Mouse (Mus musculus): ENCODE measurements around the gene Acaca. TPM values are rescaled to one million over a fixed set of nuclear protein-coding genes. Genes with fewer than 3 reads are reported as not detected.
"Not testable (repeated sequence)": the region's sequence is repeated elsewhere in the genome, so short reads cannot be mapped to it uniquely, and the experiment has no call there.

Acaca gene
- total RNA-seq, 1 experiment from 2014 or later: 14.3 TPM

DNA sequence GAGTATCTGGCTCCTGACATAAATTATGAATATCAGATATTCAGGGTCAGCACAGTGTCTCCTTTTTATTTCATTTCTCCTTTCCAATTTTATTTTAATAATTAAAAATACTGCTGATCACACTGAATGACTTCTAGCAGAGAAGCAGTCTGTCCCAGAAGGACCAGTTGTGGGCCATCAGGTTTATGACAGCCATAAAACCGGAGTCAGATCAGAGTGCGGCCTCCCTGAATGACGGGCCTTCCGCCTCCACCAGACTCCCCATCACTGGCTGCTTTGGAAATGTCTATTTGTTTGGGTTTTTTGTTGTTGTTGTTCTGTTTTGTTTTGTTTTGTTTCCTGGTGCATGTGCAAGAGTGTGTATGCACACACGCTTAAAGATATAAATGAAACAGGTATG, 232.1 kb downstream of the Acaca start:
- ATAC-seq (replicated peaks; ENCODE audit: insufficient number of reproducible peaks, low FRiP score, low TSS enrichment, poor library complexity, severe bottlenecking): no peak

DNA sequence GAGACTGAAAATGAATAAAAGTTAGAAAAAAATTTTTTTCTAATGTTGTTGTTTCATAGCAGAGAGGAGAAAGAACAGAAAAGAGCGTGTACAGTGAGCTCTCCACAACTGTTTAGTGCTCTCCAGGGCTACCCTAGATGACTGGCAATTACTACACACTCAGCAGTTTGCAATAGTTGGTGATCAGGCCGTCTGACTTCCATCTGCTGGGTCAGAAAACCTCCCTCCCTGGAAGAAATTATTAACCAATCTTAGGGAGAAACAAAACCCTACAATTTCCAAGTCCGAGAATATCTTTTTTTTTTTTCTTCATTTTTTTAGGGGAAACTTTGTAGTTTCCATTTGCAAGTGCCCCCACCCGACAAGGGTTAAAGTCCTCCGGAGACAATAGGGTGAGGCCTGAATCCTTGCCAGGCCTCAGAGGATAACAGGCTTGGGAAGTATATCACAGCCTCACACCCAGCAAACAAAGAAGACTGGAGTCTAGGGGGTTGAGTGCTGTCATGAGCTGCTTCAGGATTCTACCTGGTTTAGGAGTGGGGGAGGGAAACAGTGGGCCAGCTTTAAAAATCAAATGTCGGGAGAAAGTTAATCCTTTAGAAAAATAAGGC, 233.3 kb downstream of the Acaca start:
- ATAC-seq (replicated peaks; ENCODE audit: insufficient number of reproducible peaks, low FRiP score, low TSS enrichment, poor library complexity, severe bottlenecking): no peak

DNA sequence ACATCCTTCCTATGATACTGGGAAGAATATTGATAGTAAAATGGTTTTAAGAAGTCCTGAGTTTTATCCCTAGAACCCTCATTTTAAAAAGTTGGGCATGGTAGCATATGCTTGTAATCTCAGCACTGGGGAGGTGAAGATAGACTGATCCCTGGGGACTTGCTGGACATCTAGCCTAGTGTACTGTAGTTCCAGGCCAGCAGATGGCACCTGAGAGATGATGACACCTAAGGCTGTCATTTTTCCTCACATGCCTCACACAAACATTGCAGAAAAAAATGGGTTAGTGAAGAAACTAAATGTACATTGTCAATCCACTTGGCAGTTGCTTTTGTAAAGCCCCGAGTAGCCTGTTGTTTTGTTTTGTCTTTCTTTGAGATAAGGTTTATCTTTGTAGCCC, 235.8 kb downstream of the Acaca start:
- no peak for ATAC-seq (replicated peaks; ENCODE audit: insufficient number of reproducible peaks, low FRiP score, low TSS enrichment, poor library complexity, severe bottlenecking)

DNA sequence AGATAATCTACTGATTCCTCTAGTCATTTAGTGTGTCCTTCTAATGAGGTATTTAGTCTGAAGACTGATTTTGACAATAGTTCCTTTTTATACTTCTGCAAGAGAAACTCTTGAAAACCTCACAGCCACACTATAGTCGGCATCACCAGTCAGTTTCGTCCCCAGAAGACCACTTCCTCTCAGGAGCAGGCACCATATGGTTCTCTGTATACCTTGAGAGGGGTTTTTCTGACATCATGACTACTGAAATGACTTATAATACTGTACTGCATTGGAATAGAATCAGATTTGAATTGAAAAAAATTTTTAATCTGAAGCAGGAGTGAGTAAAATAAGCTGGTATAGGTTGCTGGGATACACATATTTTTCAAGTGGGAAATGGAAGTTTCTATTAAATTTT, 239.4 kb downstream of the Acaca start:
- ATAC-seq (replicated peaks; ENCODE audit: insufficient number of reproducible peaks, low FRiP score, low TSS enrichment, poor library complexity, severe bottlenecking): no peak

DNA sequence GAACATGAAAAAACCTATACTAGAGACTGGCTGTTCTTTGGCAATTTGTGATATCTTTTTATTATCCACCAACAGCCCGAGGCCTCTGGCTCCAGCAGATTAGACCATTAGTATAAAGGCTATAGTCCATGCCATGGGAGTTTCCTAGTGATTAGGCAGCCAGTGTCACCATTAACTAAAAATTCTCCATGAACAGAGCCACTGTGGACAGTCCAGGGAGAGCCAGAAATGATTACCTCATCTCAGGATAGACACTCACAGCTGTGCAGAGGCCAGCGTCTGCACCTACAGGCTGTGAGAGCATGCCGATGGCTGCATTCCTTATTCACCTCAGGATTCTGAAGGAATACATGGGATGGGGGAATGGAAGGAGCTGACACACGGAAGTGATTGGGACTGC, 243.7 kb downstream of the Acaca start:
- ATAC-seq (replicated peaks; ENCODE audit: insufficient number of reproducible peaks, low FRiP score, low TSS enrichment, poor library complexity, severe bottlenecking): no peak

DNA sequence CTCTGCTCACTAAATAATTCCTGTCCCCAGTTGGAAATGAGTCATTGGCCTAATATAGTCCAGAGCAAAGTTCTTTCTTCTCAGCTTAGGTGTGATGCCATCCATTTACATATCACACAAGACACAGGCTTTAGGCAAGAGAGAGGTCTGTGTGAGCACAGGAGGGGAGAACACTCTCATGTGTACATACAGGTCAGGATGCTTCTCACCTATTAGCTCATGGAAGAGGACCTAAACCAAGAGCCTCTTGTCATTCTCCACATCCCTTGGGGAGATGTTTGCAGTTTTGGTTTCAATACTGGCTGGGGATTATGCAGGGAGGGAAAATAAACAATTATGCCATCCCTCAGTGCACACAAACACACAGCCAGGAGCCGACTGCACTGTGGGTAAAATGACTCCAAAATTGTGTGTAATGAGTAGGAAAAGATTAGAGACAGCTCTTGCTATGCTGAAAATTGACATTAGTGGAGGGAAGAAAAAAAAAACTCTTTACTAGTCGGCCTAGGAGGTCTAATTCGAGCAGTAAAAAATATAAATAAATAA, 246.6 kb downstream of the Acaca start:
- no peak for ATAC-seq (replicated peaks; ENCODE audit: insufficient number of reproducible peaks, low FRiP score, low TSS enrichment, poor library complexity, severe bottlenecking)

DNA sequence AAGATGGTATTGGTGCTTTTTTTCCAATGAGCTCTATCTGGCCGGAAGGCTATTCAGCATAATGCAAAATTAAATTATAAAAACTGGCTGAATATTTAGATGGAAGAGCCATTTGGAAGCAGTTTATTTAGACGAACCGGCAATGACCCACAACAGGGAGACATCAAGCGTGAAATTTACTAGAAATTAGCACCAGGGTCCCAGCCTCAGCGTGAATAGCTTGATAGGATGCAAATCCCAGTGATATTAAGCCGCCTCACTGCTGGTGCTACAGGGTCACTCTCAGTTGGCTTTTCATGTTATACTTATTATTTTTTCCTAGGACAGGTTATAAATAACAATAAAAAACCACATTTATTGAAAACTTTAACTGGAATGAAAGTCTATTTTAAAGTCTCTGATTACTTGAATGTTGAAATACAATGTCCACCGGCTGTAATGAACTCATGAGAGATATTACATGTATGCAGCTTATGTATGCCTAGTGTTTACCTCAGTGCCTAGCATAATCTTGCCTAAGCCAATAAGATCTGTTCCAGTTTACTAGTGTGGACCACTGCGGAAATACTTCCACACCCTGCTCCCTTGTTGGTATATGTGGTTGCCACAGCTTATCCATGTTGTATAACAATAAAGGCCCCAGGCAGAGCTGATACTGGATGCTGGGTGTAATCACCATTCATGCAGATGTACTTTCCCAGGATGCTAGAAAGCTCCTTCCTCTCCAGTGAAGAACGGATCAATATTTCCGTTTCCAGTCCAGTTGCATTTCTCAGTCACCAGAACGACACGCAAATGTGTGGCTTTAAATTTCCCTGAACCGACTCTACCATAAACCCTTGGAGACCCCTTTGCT, 247.3 kb downstream of the Acaca start:
- no peak for ATAC-seq (replicated peaks; ENCODE audit: insufficient number of reproducible peaks, low FRiP score, low TSS enrichment, poor library complexity, severe bottlenecking)

DNA sequence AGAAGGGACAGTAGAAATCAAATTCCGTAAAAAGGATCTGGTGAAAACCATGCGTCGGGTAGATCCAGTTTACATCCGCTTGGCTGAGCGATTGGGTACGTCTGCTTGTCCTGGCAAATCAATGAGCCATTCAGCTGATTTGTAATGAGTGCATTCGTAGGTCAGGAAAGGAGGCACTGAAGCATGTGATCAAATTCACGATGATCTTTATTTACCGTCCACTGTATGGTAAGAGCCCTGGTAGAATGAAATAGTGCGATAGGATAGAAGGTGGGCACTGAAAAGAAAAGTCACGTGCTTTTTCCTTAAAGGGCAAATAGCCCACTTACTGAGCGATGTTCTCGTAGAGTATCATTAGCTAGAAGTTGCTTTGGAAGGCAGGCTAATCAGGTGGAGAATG, 253.0 kb downstream of the Acaca start:
- ATAC-seq (replicated peaks; ENCODE audit: insufficient number of reproducible peaks, low FRiP score, low TSS enrichment, poor library complexity, severe bottlenecking): no peak

DNA sequence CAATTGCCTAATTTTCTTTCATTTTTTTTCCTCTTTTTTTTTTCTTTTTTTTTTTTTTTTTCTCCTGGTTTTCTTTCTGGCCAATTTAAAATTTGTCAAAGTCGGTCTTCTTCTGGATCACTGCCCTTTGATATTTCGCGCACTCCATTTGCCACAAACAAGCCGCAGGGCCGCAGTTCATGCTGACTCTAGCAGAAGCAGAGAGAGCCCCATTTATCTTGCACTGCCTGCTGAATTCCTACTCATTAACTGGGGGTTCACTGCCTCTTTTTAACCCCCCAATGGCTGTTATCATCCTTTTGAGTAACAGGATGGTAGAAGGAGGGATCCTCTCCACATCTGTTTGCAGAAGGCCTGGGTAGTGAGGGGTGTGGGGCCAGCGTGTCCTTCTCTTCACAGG, 254.4 kb downstream of the Acaca start:
- ATAC-seq (replicated peaks; ENCODE audit: insufficient number of reproducible peaks, low FRiP score, low TSS enrichment, poor library complexity, severe bottlenecking): no peak

DNA sequence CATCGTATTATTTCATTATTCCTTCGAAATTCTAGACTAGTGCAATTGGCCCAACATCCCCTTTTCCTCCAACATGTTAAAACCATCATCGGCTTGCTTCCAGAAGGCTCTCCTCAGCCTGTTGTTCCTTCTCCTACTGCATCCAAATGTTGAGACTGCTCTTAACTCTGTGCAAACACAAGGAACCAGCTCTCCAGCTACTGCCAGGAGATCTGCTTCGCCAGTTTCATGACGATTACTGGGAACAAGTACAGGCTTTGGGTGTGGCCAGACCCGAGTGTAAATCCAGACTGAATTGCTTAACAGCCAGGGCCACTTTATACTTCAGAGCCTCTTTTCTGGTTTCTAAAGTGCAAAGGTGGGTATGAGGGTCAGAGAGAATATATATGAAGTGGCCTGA, 259.9 kb downstream of the Acaca start:
- no peak for ATAC-seq (replicated peaks; ENCODE audit: insufficient number of reproducible peaks, low FRiP score, low TSS enrichment, poor library complexity, severe bottlenecking)

DNA sequence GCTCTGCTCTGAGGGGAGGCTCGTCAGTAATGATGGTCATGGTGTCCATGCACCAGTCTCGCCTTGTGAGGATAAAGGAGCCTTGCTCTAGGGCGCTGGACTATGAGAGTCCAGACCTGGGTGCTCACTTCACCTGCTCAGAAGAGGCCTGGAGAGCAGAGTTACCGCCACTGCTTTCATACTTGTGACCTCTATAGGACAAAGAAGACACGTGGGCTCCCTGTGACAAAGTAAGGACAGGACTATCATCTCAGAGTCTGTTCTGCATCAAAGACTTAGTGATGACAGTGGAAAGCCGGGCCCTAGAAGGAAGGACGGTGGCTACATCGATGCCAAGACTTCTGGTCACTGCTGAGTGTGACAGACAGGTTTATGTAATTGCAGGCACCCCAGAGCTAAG, 261.7 kb downstream of the Acaca start:
- ATAC-seq (replicated peaks; ENCODE audit: insufficient number of reproducible peaks, low FRiP score, low TSS enrichment, poor library complexity, severe bottlenecking): no peak

DNA sequence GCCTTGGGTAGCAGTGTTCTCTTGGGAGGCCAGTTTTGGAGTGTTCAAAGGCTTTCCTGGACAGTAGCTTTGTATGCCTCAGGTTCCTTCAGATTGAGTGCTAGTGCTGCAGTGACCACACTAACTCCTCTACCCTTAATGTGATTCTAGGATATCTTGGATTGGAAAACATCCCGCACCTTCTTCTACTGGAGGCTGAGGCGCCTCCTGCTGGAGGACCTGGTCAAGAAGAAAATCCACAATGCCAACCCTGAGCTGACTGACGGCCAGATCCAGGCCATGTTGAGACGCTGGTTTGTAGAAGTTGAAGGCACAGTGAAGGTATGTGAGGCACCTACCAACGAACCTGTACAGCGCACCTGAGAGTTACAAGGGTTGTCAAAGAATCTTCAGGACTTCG, 262.6 kb downstream of the Acaca start:
- ATAC-seq (replicated peaks; ENCODE audit: insufficient number of reproducible peaks, low FRiP score, low TSS enrichment, poor library complexity, severe bottlenecking): not testable (repeated sequence)

DNA sequence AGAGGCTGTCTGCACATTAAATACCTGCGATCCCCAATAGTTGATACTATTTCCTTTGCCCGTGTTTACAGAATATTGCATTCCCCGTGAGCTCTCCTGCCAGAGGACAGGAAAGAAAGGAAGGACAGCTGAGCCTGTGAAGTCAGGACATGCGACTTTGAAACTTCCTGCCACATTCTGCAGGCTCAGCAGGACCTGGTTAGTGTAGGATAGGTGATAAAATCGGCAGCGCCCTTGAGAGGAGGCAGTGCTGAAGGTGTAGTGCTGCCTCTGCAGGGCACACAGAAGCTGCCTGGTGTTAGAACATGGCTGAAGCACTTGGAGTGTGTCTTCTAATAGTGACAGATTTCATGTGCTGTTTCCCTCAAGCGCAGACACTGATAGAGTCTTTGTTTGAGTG, 264.1 kb downstream of the Acaca start:
- ATAC-seq (replicated peaks; ENCODE audit: insufficient number of reproducible peaks, low FRiP score, low TSS enrichment, poor library complexity, severe bottlenecking): no peak

DNA sequence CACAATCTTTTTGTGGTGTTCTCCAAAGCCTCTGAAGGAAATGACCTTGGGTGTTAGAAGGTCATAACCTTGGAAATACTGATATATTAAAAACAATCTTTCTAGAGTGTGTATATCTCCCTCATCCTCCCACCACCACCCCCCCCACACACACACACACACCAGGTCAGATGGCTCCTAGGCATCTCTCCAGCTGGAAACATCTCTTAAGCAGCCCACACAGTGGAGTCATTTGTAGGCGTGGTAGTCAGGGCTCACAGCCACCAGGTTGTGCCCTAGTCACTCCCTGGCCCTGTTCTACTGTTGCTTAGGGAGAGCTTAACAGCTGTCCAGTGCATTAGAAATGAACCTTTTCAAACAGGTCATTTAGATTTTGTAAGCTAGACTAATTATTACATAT, 265.5 kb downstream of the Acaca start:
- no peak for ATAC-seq (replicated peaks; ENCODE audit: insufficient number of reproducible peaks, low FRiP score, low TSS enrichment, poor library complexity, severe bottlenecking)

DNA sequence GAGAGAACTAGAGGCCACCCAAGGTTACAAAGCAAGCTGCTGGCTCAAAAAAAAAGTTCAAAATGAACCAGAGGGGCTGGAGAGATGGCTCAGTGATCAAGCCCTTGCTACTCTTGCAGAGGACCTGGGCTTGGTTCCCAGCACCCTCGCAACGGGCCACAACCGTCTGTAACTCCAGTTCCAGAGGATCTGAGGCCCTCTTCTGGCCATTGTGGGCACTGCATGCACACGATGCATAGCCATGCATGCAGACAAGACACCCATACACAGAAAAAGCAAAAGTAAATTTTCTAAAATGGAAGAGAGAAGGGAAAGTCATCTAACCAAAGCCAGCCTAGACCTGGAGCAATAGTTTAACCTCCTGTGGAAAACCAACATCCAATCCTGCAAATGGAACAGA, 277.3 kb downstream of the Acaca start:
- ATAC-seq (replicated peaks; ENCODE audit: insufficient number of reproducible peaks, low FRiP score, low TSS enrichment, poor library complexity, severe bottlenecking): no peak

DNA sequence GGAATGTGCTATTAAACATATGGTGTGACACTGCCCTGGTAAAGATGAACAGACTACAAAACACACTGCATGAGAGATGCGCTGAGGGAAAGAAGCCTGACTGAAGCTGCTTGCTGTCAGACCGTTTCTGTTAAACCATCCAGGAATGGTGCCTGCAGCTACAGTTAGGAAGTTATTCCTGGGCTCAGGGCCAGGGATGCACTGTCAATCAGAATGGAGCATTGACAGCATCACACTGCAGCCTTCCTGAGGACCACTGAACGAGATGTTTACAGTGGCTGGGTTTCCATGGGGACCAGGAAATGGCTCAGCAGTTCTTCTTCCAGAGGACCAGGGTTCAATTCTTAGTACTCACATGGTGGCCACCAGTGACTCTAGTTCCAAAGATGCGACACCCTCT, 280.9 kb downstream of the Acaca start:
- ATAC-seq (replicated peaks; ENCODE audit: insufficient number of reproducible peaks, low FRiP score, low TSS enrichment, poor library complexity, severe bottlenecking): no peak

DNA sequence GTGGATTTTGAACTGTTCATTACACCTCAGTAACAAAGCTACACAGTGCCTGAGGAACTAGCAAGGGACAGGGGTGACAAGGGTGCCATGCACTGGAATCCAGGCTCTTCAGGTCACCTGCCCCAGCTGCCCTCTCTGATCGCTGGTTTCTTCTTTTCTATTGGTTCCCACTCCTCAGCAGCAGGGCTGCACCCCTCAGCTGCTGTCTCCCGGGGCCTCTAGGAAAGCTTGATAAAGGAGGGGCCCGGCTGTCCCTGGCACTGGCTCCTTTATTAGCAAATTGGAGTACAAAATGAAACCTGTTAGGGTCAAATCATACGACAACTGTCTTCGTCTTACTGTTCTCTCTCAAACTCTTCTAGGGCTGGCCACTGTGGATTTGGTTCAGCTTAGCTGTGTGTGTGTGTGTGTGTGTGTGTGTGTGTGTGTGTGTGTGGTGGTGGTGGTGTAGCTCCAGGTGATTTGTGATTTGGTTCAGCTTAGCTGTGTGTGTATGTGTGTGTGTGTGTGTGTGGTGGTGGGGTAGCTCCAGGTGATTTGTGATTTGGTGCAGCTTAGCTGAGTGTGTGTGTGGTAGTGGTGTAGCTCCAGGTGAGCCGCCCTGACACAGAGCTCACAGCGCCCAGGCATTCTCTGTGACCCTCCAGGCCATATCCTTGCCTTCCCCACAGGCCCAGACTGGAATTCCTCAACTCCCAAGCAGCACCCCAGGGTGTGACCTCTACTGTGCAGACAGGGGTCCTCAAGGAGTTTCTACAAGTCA, 281.6 kb downstream of the Acaca start:
- ATAC-seq (replicated peaks; ENCODE audit: insufficient number of reproducible peaks, low FRiP score, low TSS enrichment, poor library complexity, severe bottlenecking): no peak

DNA sequence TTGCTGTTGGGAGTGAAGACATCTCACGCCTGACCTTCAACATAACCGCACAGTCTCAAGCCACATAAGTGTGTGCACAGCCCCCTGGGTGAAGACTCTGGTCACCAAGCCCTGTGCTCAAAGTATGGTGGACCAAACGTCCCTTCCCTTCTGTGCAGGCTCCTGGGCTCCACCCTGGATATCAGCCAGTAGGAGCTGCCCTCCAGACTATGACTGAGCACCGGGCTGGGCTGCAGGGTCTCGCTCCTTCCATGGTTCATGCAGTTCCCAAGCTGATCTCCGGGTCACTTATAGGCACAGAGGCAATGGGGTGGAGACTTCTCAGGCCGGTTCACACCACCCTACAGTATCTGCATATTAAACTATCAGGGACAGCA, 282.2 kb downstream of the Acaca start:
- no peak for ATAC-seq (replicated peaks; ENCODE audit: insufficient number of reproducible peaks, low FRiP score, low TSS enrichment, poor library complexity, severe bottlenecking)

DNA sequence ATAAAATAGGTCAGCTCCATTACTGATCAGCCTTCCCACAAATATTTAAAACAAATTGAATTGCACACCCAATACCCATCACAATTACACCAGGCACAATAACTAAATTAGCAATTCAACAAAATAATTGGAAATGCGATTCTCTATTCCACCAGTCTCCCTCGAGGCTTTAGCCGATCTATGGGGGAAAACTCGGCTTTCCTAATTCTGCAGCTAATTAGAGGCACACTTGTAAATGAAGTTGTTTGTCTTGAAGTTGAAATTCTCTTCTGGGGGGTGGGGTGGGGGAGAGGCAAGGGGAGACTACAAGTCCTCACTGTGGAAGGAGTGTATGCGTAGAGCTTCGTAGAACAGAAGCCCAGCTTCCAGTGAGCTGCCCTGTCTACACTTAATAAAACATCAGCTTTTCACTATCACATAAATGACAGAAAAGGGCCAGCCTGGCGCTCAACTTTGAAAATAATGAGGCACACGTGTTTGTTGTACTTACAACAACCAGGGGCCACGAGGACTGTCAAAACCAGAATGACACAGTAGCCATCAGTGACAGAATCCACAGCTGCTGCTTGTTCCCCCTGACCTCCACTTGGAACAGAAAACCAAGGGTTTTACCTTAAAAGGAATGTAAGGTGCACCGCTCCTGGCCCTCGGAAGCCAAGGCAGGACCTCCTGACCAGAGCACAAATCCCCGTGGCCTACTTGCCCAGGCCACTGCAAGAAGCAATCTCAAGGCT, 282.9 kb downstream of the Acaca start:
- no peak for ATAC-seq (replicated peaks; ENCODE audit: insufficient number of reproducible peaks, low FRiP score, low TSS enrichment, poor library complexity, severe bottlenecking)

All from monocyte, adult 5-6 weeks (primary cell).